Mouse (Mus musculus) small intestine, adult 2 months (tissue): Measurements from ENCODE around the gene Tat.

ENCODE experiments used
- CTCF ChIP-seq: fragments of 200-500 bp; IDR thresholded peaks from 2 replicates; pipeline ENCODE4 v1.5.1; 2012; ENCODE audit warnings: low read depth, mild to moderate bottlenecking, control low read depth, inconsistent platforms, low read length, moderate library complexity, mixed read lengths; ENCODE audit not compliant: insufficient replicate concordance, insufficient read length; ENCODE audit errors: extremely low read depth
- POLR2A ChIP-seq: fragments of 200-500 bp; IDR thresholded peaks from 2 replicates; pipeline ENCODE4 v1.6.1; 2012; ENCODE audit warnings: low read depth, mild to moderate bottlenecking, control low read depth, inconsistent platforms, low read length, moderate library complexity

DNA sequence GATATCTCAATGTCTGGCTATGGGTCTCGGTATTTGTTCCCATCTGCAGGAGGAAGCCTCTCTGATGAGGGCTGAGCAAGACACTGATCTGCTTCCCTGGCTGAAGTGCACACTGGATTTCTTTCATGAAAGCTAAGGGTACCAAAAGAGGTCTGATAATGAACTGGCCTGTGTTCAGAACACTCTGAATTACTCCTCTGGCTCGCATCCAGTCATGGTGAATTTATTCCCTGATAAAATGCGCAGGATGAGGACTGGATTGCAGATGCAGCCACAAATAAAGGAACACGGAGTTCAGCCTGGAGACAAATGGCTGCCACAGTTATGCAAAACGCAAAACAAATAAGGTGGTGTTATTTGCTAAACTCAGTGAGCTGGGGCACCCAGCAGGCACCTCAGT lies 6.3 kb upstream of the Tat start:
- TF ChIP-seq CTCF, result no peak
- no peak for TF ChIP-seq POLR2A
